Mouse (Mus musculus): Measurements from ENCODE around the gene Serpinb9.
"Not testable (repeated sequence)": the region's sequence is repeated elsewhere in the genome, so short reads cannot be mapped to it uniquely, and the experiment has no call there.

The Serpinb9 gene

DNA sequence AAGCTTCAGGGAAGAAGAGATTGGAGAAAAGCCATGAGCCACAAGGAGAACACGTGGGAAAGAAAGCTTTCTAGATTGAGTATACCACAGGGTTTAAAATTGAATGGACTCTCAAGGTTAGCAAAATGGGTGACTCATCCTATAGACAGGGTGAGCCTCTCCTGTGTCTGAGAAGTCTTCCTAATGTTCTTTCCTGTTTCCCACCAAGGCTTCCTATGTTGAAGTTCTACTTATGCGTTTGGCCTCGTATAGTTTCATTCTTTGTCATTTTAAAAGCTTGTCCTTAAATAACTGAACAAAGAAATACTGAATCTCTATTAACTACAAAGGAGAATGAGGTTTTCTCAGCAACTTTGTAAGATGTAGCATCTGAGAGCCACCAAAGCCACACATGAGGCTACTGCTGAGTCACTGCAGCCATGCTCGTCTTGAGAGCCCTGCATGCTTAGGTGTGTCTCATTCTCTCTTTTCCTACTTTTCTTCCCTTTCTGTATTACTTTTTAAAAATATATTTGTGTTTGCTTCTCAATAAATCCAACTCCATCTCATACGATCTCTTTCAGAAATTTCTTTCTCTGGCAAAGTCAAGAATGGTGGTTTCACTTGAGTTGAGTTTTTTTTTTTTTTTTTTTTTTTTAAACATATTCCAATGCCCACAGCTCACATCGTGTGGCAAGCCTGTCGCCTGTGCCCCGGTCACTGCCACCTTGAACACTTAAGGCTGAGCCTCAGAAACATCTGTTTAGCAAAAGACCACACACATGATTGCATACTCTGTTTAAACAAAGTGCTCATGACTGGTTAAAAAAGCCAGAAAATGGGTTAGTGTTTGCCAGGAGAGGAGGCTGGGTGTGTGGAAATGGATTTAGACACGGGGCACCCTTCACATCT is 718 bp downstream of the Serpinb9 start:
- no peak for DNase-seq

DNA sequence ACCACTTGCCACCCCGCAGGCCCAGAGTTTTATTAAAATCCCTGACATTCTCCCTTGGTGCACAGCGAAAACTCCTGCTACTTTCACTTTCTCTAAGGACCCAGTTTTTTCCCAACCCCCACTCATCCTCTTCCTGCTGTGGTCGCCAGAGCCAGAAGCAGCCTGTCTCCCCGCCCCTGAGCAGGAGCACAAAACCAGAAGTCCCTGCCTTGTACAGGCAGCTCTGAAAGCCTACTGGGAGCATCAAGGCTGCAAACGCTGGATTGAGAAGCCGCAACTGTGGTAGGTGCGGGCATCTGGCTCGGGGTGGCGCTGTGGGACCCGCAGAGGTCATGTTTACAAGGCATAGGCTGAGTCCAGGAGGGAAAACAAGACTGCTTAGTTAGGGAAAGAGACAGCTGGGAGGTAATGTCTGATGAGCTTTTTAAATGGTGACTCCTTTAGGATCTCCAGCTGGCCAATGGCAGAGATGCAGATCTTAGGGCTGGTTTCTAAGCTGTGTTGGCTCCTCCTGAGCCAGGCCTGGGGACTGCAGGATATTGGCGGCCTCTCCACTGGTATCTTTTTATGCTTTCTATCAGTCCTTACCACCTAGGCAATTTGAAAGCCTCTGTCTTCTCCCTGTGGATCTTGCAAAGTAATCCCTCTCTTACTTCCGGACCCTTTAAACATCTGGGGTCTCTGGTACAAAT is 1.5 kb downstream of the Serpinb9 start:
- DNase-seq = peak; percentile 77 to 84

DNA sequence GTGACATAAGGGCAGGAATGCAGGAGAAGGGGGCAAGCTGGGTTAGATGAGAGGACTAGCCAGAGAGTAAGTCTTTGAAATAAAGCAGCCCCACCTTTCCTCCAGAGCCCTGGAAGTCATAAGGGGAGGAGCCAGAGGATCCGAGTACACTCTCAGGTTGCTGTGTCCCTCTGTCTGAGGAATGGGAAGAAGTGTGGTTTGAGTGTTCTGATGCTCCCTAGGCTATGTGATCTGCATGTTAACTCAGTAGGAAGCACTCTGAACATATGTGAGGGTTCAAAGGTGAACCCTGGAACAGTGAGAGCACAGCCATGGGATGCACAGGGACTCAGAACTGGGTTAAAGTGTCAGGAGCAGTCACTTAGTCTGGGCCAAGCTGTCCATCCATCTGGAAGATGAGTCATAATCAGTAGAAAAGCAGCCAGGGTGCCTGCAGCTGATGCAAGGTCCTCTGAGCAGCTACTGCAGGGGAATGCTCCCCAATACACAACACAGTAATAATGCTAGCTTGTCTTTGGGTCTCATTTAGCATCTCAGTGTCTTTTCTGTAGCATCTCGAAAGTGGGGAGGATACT is 2.5 kb downstream of the Serpinb9 start:
- DNase-seq = no peak

DNA sequence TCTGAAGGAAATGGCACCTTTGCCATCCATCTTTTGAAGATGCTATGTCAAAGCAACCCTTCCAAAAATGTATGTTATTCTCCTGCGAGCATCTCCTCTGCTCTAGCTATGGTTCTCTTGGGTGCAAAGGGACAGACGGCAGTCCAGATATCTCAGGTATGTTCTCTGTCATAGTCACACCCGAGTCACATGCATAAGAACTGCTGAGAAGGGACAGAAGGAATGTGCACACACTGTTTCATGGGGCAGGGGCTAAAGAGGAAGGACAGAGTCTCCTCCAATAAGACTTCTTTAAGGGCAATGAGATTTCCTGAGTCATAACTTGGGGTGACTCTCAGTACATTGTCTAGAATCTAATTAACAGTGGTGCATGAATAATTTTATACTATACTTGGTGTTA is 3.5 kb downstream of the Serpinb9 start:
- DNase-seq = no peak

DNA sequence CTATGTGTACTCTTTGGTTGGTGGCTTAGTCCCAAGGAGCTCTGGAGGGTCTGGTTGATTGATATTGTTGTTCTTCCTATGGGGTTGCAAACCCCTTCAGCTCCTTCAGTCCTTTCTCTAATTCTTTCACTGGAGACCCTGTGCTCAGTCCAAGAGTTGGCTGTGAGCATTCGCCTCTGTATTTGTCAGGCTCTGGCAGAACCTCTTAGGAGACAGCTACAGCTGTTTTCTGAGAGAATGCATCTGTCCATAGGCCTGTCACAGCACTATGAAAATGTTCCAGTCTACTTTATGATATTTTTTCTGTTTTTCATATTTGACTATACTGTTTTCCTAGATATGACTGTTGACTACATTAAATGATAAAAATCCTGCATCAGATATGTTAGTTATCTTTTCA is 9.3 kb downstream of the Serpinb9 start:
- DNase-seq = no peak

DNA sequence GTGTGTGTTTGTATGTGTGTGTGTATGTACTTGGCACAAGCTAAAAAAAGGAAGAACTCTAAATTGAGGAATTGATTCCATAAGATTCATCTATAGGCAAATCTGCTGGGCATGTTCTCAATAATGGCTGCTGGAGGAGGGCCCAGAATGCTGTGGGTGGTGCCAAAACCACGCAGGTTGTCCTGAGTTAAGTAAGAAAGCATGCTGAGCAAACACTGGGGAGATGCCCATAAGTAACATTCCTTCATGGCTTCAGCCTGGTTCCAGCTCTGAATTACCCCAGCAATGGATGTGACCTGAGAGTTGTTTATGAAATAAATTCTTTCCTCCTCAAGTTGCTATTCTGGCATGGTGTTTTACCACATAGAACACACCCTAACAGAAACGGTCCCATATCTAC is 10.2 kb downstream of the Serpinb9 start:
- no peak for DNase-seq

DNA sequence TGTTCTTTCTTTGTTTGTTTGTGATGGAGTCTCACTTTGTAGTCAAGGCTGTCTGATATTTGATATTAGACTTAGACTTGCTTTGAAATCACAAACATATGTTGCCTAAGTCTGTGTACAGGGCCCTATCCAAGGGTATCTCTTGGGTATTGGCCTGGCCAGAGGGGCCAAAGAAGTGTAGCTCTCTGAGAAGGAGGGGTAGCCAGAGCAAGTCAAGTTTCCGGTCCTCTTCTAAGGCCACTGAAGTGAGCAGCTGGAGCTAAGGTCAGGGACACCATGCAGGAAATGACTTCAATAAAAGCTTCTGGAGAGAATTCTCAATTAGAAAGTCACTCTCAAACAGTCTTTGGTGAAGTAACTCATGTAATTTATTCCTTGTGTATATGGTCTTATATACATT is 19.3 kb downstream of the Serpinb9 start:
- DNase-seq = no peak

DNA sequence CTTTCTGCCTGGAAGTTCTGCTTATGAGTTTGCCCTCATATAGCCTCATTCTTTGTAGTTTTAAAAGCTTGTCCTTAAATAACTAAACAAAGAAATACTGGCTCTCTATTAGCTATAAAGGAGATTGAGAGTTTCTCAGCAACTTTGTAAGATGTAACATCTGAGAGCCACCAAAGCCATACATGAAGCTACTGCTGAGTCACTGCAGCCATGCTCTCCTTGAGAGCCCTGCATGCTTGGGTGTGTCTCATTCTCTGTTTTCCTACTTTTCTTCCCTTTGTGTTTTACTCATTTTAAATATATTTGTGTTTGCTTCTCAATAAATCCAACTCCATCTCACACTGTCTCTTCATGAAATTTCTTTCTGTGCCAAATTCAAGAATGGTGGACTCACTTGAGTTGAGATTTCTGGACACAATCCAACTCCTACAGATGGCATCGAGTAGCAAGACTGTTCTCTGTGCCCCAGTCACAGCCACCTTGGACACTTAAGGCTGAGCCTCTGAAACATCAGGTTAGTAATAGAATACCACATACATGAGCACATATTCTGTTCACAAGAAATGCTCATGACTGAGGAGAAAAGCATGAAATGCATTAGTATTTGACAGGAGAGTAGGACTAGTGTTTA is 23.5 kb downstream of the Serpinb9 start:
- peak in 1 of 2 experiments; percentile 14 for DNase-seq

DNA sequence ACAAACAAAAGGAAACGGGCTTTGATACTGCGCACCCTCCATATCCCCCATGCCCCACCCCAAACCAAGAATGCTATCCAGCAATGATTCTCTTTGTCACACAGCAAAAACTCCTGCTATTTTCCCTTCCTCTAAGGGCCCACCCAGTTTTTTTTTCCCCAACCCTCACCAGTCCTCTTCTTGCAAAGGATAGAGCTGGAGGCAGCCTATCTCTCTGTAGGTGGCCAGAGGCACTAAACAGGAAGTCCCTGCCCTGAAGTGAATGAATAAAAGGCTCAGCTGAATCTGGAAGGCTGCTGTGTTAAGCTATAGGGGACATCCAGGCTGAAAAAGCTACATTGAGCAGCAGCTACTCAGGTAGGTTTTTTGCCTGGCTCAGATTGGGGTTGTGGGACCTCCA is 24.2 kb downstream of the Serpinb9 start, which contains the start of gene Serpinb9b:
Gene Serpinb9b, plus strand, starts transcription at position 173 of the 400 bp plus-strand sequence.
- DNase-seq = no peak

DNA sequence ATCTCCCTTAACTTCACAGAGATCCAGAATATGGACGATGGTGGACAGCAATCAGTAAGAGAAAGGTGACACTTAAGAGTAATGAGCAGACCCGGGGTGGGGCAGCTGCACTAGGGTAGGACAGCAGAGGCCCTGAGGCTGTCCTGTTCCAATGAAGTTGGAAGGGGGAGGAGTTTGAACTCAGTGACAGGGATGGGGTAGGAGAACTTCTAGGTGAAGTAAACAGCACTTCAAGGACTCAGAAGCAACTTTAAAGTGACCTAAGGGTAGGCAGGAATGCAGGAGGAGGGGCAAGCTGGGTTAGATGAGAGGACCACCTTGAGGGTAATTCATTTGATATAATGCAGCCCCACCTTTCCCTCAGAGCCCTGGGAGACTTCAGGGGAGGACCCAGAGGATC is 25.1 kb downstream of the Serpinb9 start:
- no peak for DNase-seq

DNA sequence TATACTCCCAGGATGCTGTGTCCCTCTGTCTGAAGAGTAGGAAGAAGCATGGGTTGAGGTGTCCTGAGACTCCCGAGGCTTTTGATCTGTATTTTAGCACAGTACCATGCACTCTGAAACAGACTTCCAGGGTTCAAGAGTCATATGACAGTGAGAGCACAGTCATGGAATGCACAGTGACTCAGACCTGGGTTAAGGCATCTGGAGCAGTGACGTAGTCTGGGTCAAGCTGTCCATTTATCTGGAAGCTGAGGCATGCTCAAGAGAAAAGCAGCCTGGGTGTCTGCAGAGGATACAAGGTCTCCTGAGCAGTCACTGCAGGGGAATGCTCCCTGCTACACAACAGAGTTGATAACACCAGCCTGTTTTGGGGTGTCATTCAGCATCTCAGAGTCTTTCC is 25.5 kb downstream of the Serpinb9 start:
- DNase-seq = no peak

DNA sequence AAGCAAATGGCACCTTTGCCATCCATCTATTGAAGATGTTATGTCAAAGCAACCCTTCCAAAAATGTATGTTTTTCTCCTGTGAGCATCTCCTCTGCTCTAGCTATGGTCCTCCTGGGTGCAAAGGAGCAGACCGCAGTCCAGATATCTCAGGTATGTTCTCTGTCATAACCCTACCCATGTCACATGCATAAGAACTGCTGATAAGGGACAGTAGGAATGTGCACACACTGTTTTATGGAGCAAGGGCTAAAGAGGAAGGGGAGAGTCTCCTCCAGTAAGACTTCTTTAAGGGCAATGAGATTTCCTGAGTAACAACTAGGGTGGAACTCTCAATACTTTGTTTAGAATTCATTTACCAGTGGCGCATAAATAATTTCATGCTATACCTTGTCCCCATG is 26.4 kb downstream of the Serpinb9 start:
- not testable (repeated sequence) for DNase-seq

DNA sequence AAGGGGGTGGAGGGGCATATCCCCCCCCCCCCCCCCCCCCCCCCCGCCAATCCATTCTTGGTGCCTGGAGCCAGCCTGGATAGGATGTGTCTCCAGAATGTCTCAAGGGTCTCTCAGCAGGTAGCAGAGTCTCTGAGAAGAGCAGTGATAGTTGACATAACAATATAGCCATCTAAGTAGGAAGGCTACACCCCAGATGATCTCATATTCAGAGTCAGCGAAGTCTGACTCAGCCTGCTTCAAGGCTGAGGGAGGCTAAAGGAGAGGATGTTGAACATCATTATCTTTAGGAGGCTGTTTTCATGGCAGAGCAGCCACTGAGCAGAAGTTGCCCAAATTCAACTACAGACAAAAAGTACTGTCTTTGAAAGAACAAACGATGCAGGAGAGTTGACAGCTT is 27.2 kb downstream of the Serpinb9 start:
- DNase-seq = no peak

DNA sequence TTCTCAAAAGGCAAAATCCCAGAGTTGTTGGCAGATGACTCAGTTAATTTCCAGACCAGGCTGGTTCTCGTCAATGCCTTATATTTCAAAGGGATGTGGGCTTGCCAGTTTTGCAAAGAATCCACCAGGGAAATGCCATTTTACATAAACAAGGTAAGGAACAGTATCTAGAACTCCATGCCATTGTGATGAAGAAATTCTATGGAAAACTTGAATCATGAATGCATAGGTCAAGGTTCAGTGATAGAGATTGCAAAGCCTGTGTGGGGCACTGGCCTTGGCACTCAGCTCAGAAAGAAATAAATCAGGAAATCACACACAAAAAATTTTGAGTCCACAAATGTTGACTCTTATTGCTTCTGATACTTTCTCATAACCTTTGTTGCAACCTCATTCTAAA is 32.5 kb downstream of the Serpinb9 start:
- no peak for DNase-seq

DNA sequence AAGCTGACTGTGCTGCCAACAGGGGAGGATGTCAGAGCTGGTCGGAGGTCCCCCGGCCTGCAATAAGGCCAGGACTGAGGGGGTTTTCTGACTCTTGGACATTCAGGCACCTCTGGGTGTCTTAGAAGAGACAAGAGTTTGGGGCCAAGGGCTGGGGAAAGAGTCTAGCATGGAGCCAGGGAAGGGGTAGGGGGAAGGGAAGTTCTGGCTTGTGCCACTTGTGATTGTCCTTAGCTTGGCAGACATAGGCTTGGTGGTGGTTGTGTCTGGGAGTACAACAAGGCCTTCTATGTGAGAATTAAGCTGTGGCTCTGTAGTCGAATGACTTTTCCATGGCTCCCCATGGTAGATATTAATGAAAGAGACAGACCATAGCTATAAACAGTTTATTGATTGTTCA is 40.5 kb downstream of the Serpinb9 start:
- no peak for DNase-seq

DNA sequence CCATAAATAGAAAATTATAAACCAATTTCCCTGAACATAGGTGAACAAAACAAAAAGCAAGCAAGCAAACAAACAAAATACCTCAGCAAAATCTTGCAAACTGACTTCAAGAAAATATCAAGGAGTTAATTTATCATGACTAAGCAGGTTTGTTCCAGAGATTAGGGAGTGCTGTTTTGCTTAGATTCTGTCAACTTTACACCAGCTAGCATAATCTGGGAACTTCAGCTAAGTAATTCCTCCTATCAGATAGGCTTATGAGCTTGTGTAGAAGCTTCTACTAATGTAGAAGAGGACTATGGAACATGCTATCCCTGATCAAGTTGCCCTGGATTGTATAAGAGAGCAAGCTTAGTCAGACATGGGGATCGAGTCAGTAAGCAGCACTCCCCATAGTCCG is 44.2 kb downstream of the Serpinb9 start:
- no peak for DNase-seq

DNA sequence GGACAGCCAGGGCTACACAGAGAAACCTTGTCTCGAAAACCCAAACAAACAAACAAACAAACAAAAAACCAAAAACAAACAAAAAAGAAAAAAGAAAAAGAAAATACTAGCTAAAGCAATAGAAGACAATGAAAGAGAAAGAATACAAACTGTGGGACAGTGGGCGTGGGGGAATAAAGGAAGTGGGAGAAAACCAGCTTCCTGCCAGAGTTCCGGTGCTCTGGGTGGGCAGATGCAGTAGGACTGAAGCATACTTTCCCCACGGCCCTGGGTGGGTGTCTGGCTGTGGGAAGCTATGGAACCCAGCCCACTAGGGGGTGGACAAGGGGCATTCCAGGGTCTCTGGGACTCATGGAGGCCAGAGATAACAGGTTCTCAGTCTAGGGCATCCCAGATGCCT is 45.1 kb downstream of the Serpinb9 start:
- DNase-seq = no peak

DNA sequence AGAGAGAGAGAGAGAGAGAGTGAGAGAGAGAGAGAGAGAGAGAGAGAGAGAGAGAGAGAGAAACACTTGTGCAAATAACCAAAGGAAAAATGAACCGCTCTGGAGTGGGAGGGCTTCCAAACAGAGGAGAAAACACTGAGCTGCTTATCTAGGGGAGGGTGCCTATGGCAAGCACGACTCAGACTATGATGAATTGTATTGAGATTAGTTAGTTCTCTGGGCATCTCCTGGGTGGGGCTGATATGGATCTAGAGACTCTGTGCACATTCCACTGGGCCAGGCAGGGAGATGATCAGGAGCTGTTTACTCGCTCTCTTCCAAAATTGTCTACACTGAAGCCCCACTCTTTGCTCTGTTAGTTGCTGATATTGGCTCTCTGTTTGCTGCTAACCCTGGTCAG is 48.6 kb downstream of the Serpinb9 start:
- DNase-seq = no peak

DNA sequence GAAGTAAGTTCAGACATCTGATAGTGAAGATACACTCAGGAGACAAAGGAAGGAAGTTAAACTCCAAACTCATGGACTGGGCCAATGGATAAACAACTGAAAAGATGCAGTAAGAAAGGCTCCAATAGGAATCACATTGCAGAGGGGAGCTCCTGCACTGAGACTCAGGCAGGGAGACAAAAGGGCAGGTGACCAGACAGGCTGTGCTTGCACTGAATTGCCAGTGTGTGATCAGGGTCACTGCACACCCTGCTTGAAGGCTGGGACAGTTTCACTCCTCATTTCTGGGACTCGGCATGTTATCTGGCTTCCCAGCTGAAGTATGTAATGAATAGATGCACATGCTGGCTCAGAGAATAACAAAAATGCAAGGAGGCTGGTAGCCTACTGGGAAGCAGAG is 60.0 kb downstream of the Serpinb9 start:
- DNase-seq = no peak

Measured in cerebellum, postnatal 14 days (tissue).